Mouse (Mus musculus) liver, postnatal 0 days (tissue): ENCODE measurements at regions not wholly inside any gene's neighbourhood (a gene's known extent, or its start where the extent isn't known, plus 50 kb on each side); places are given as distances from the start of the nearest gene placed in this dataset.

Experiments used
- CTCF ChIP-seq: sonication (generic); IDR thresholded peaks from 2 replicates; pipeline ENCODE4 v1.5.1; 2016; ENCODE audit warnings: antibody characterized with exemption, low read depth
- EP300 ChIP-seq: IDR thresholded peaks from 2 replicates; pipeline ENCODE4 v1.6.1; 2016; ENCODE audit warnings: antibody characterized with exemption, low read depth, mild to moderate bottlenecking

DNA sequence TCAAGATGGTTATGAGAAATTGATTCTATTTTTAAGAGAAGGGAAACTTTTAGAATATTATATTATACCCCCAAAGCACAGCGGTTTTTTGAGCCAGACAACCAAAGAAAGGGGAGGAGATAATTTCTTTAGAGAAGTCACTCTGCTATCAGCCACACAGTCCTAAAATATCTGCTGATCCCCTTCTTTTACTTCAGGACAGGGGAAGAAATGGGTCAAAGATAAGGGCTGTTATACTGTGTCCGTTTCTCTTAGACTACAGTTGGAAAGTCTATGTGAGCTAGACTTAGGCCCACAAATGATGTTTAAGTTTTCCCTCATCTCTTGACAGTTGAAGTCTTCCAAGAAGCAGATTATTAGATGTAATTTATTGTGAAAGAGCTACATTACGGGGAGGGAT is 538.5 kb upstream of the Kif18a start:
- TF ChIP-seq CTCF (no peak), EP300 (no peak)
